Mouse (Mus musculus) hindbrain, embryonic 11.5 days (tissue): Measurements from ENCODE around the gene Coro2a. TPM values are rescaled to one million over a fixed set of nuclear protein-coding genes. Genes with fewer than 3 reads are reported as not detected.

Experiments used
- ATAC-seq: fragments of 200-750 bp; cut with Nextera tagmentation; 2 replicates; pipeline ENCODE4 v1.8.0; 2017; ENCODE audit warnings: mild to moderate bottlenecking, moderate TSS enrichment, moderate library complexity; ENCODE audit not compliant: low FRiP score
- DNase-seq: peaks from one replicate; pipeline ENCODE4 v3.0.0-alpha.2; 2015; ENCODE audit warnings: low spot score
- H3K27ac ChIP-seq: fragments of 300-500 bp; sonication (generic); 2 replicates; pipeline ENCODE4 v1.5.1; 2014; ENCODE audit warnings: mild to moderate bottlenecking, low read depth, low read length
- H3K27me3 ChIP-seq: fragments of 300-500 bp; sonication (generic); 2 replicates; pipeline ENCODE4 v1.6.1; 2014; ENCODE audit warnings: mild to moderate bottlenecking, low read length, moderate library complexity, mixed read lengths; ENCODE audit not compliant: control insufficient read depth, insufficient read depth
- H3K36me3 ChIP-seq: fragments of 300-500 bp; sonication (generic); 2 replicates; pipeline ENCODE4 v1.6.1; 2014; ENCODE audit warnings: mild to moderate bottlenecking, low read length, moderate library complexity, mixed read lengths; ENCODE audit not compliant: control insufficient read depth, insufficient read depth
- H3K4me1 ChIP-seq: fragments of 300-500 bp; sonication (generic); replicated peaks from 2 replicates; pipeline ENCODE4 v1.6.1; 2014; ENCODE audit warnings: low read length, mixed read lengths; ENCODE audit not compliant: control insufficient read depth, insufficient read depth
- H3K4me2 ChIP-seq: fragments of 300-500 bp; sonication (generic); replicated peaks from 2 replicates; pipeline ENCODE4 v1.6.1; 2014; ENCODE audit warnings: mild to moderate bottlenecking, low read depth, low read length
- H3K4me3 ChIP-seq: fragments of 300-500 bp; sonication (generic); 2 replicates; pipeline ENCODE4 v1.5.1; 2014; ENCODE audit warnings: low read depth, low read length
- H3K9ac ChIP-seq: fragments of 300-500 bp; sonication (generic); 2 replicates; pipeline ENCODE4 v1.6.1; 2014; ENCODE audit warnings: low read depth, low read length
- H3K9me3 ChIP-seq: fragments of 300-500 bp; sonication (generic); 2 replicates; pipeline ENCODE4 v1.6.1; 2016; ENCODE audit warnings: low read length; ENCODE audit not compliant: control insufficient read depth
- WGBS: fragments of 180-500 bp; shearing (Covaris S2); extraction: QIAGEN DNeasy Blood & Tissue Kit; methylation state at CpG from one replicate; pipeline ENCODE4 v1.1.7; 2014; 5-methylcytosine and 5-hydroxymethylcytosine counted together
- polyA plus RNA-seq: library from polyadenylated mRNA; unstranded; fragments of >200 nt; fragmentation: Nextera tagmentation; extraction: Ambion mirVana; gene quantifications from 2 replicates; pipeline ENCODE4 v1.2.1, GENCODE M21; 2014

Gene Coro2a
- polyA plus RNA-seq, 1 experiment from 2014 or later: 3.6 TPM

GRCm38 (mm10) chr4:46555762-46556161 is 46.2 kb downstream of the Coro2a start:
- no peaks in the 10 kb centered on the region for H3K36me3 ChIP-seq
- DNase-seq (no peak), ATAC-seq (no peak)
- H3K27ac ChIP-seq: no peak overlapping the region
- no peaks in the 10 kb centered on the region for H3K27me3 ChIP-seq
- H3K4me1 ChIP-seq: no peaks in the 10 kb centered on the region
- no peak overlapping the region for H3K4me2 ChIP-seq
- H3K9me3 ChIP-seq: no peaks in the 10 kb centered on the region
- no peak overlapping the region for H3K4me3 ChIP-seq
- 85% methylated on average over 9 of the region's 9 CpGs for WGBS
- H3K9ac ChIP-seq: no peak overlapping the region

GRCm38 (mm10) chr4:46554295-46555069 is 47.5 kb downstream of the Coro2a start:
- Histone ChIP-seq H3K4me2 (no peak overlapping the region), H3K27me3 (no peaks in the 10 kb centered on the region), H3K9ac (no peak overlapping the region), H3K4me3 (no peak overlapping the region), H3K4me1 (no peaks in the 10 kb centered on the region), H3K9me3 (no peaks in the 10 kb centered on the region), H3K27ac (no peak overlapping the region), H3K36me3 (no peaks in the 10 kb centered on the region)
- DNase-seq (no peak), ATAC-seq (no peak)
- WGBS: 80% methylated on average over 10 of the region's 10 CpGs

- H3K27ac ChIP-seq: no peak overlapping the region
- H3K9ac ChIP-seq: no peak overlapping the region
- no peaks in the 10 kb centered on the region for H3K9me3 ChIP-seq
- WGBS: 95% methylated on average over 1 of the region's 1 CpGs
- DNase-seq (no peak), ATAC-seq (no peak)
- H3K36me3 ChIP-seq: no peaks in the 10 kb centered on the region
- no peak overlapping the region for H3K4me2 ChIP-seq
- no peaks in the 10 kb centered on the region for H3K4me1 ChIP-seq
- H3K27me3 ChIP-seq: no peaks in the 10 kb centered on the region
- no peak overlapping the region for H3K4me3 ChIP-seq
These were observed 48.1 kb downstream of the Coro2a start for GRCm38 (mm10) chr4:46553864-46554263.

- no peak overlapping the region for H3K4me2 ChIP-seq
- 72% methylated on average over 8 of the region's 8 CpGs for WGBS
- H3K4me3 ChIP-seq: no peak overlapping the region
- no peaks in the 10 kb centered on the region for H3K27me3 ChIP-seq
- H3K9ac ChIP-seq: no peak overlapping the region
- DNase-seq (no peak), ATAC-seq (no peak)
- no peaks in the 10 kb centered on the region for H3K4me1 ChIP-seq
- no peak overlapping the region for H3K27ac ChIP-seq
- no peaks in the 10 kb centered on the region for H3K9me3 ChIP-seq
- no peaks in the 10 kb centered on the region for H3K36me3 ChIP-seq
These were observed 51.6 kb downstream of the Coro2a start for GRCm38 (mm10) chr4:46550406-46550805.

GRCm38 (mm10) chr4:46549979-46550378 is 52.0 kb downstream of the Coro2a start:
- WGBS: 84% methylated on average over 9 of the region's 10 CpGs
- no peak overlapping the region for H3K4me2 ChIP-seq
- no peak overlapping the region for H3K27ac ChIP-seq
- no peaks in the 10 kb centered on the region for H3K36me3 ChIP-seq
- ATAC-seq (no peak), DNase-seq (no peak)
- no peaks in the 10 kb centered on the region for H3K9me3 ChIP-seq
- H3K4me3 ChIP-seq: no peak overlapping the region
- no peaks in the 10 kb centered on the region for H3K4me1 ChIP-seq
- no peak overlapping the region for H3K9ac ChIP-seq
- no peaks in the 10 kb centered on the region for H3K27me3 ChIP-seq

GRCm38 (mm10) chr4:46546709-46547108 is 55.3 kb downstream of the Coro2a start:
- DNase-seq: peak; percentile 32
- WGBS: 37% methylated on average over 6 of the region's 6 CpGs
- ATAC-seq: no peak

GRCm38 (mm10) chr4:46545498-46545897 is 56.5 kb downstream of the Coro2a start:
- H3K4me3 ChIP-seq: no peak overlapping the region
- H3K9me3 ChIP-seq: no peaks in the 10 kb centered on the region
- H3K9ac ChIP-seq: no peak overlapping the region
- no peak overlapping the region for H3K27ac ChIP-seq
- WGBS: 13% methylated on average over 9 of the region's 9 CpGs
- no peaks in the 10 kb centered on the region for H3K27me3 ChIP-seq
- no peak for ATAC-seq
- DNase-seq: no peak
- H3K4me2 ChIP-seq: no peak overlapping the region
- H3K4me1 ChIP-seq: no peaks in the 10 kb centered on the region
- no peaks in the 10 kb centered on the region for H3K36me3 ChIP-seq

More at GRCm38 (mm10) chr4:46546709-46547108, 55.3 kb downstream of the Coro2a start:
- Histone ChIP-seq H3K4me1 (no peaks in the 10 kb centered on the region), H3K4me3 (no peak overlapping the region), H3K27me3 (no peaks in the 10 kb centered on the region), H3K4me2 (no peak overlapping the region), H3K36me3 (no peaks in the 10 kb centered on the region), H3K9ac (no peak overlapping the region), H3K27ac (no peak overlapping the region), H3K9me3 (no peaks in the 10 kb centered on the region)

GRCm38 (mm10) chr4:46544313-46544712 is 57.7 kb downstream of the Coro2a start:
- Histone ChIP-seq H3K4me1 (no peaks in the 10 kb centered on the region), H3K9me3 (no peaks in the 10 kb centered on the region), H3K27me3 (no peaks in the 10 kb centered on the region), H3K4me2 (no peak overlapping the region), H3K9ac (no peak overlapping the region), H3K36me3 (no peaks in the 10 kb centered on the region), H3K27ac (no peak overlapping the region), H3K4me3 (no peak overlapping the region)
- DNase-seq: no peak
- WGBS: 36% methylated on average over 1 of the region's 1 CpGs
- no peak for ATAC-seq

GRCm38 (mm10) chr4:46543366-46544050 is 58.5 kb downstream of the Coro2a start:
- 90% methylated on average over 13 of the region's 13 CpGs for WGBS
- no peak for ATAC-seq
- no peak overlapping the region for H3K27ac ChIP-seq
- no peak overlapping the region for H3K9ac ChIP-seq
- H3K9me3 ChIP-seq: no peaks in the 10 kb centered on the region
- no peaks in the 10 kb centered on the region for H3K36me3 ChIP-seq
- H3K4me2 ChIP-seq: no peak overlapping the region
- DNase-seq: no peak
- no peak overlapping the region for H3K4me3 ChIP-seq
- H3K4me1 ChIP-seq: no peaks in the 10 kb centered on the region
- H3K27me3 ChIP-seq: no peaks in the 10 kb centered on the region
